Mouse (Mus musculus) bone marrow, adult 2 months (tissue): Measurements from ENCODE around the gene Spag6l. TPM values are rescaled to one million over a fixed set of nuclear protein-coding genes. Genes with fewer than 3 reads are reported as not detected.

Experiments used
- H3K27ac ChIP-seq: fragments of 200-500 bp; 2 replicates; pipeline ENCODE4 v1.5.1; 2012; ENCODE audit warnings: low read depth, mild to moderate bottlenecking, control low read depth, inconsistent platforms, low read length; ENCODE audit not compliant: control insufficient read depth, poor library complexity, insufficient read depth
- H3K4me1 ChIP-seq: fragments of 200-500 bp; 2 replicates; pipeline ENCODE4 v1.6.1; 2011; ENCODE audit warnings: low read length; ENCODE audit not compliant: control insufficient read depth, insufficient read depth
- H3K4me3 ChIP-seq: fragments of 200-500 bp; replicated peaks from 2 replicates; pipeline ENCODE3; 2011; ENCODE audit warnings: mild to moderate bottlenecking, low read depth, low read length, control low read depth; ENCODE audit not compliant: control insufficient read depth
- CTCF ChIP-seq: fragments of 200-500 bp; IDR thresholded peaks from 2 replicates; pipeline ENCODE4 v1.5.1; 2011; ENCODE audit warnings: low read length, control low read depth; ENCODE audit not compliant: control insufficient read depth, insufficient read depth
- POLR2A ChIP-seq: fragments of 200-500 bp; IDR thresholded peaks from 2 replicates; pipeline ENCODE4 v1.6.1; 2011; ENCODE audit warnings: low read depth, mild to moderate bottlenecking, control low read depth, low read length, borderline replicate concordance; ENCODE audit not compliant: control insufficient read depth
- WGBS: fragments of 180-500 bp; shearing (Covaris S2); methylation state at CpG from one replicate; pipeline ENCODE4 v1.1.7; 2018; 5-methylcytosine and 5-hydroxymethylcytosine counted together
- polyA plus RNA-seq: library from polyadenylated mRNA; stranded (reverse); fragments of >200 nt; gene quantifications from 2 replicates; pipeline ENCODE4 v1.2.4, GENCODE M21; 2011; ENCODE audit warnings: low replicate concordance; ENCODE audit not compliant: missing spikeins, insufficient read depth, insufficient read length

The Spag6l gene
- polyA plus RNA-seq, 1 experiment: not detected

GRCm38 (mm10) chr16:16825476-16825875 lies 3.8 kb downstream of the Spag6l start:
- TF ChIP-seq CTCF: no peak
- no peak for TF ChIP-seq POLR2A
- H3K27ac ChIP-seq: no peak overlapping the region
- 66% methylated on average over 5 of the region's 5 CpGs for WGBS
- no peak overlapping the region for H3K4me3 ChIP-seq
- H3K4me1 ChIP-seq: no peaks in the 10 kb centered on the region; the same call in 1 of the 2 replicates

GRCm38 (mm10) chr16:16806325-16806724 lies 22.9 kb downstream of the Spag6l start:
- TF ChIP-seq POLR2A (no peak), CTCF (no peak)
- WGBS: 66% methylated on average over 2 of the region's 2 CpGs
- Histone ChIP-seq H3K4me1 (no peaks in the 10 kb centered on the region), H3K4me3 (no peak overlapping the region), H3K27ac (no peak overlapping the region)

Other genes with a start within 250 kb of the Spag6l start
- 5.0 and 11.9 TPM in 2 replicates for gene Fgd4, start 228.9 kb downstream of the Spag6l start, polyA plus RNA-seq
- not detected in 2 replicates for gene Olfr19, start 153.1 kb downstream of the Spag6l start, polyA plus RNA-seq
- gene Igll1, start 34.5 kb upstream of the Spag6l start, polyA plus RNA-seq: 6.4 and 9.2 TPM in 2 replicates
- 24.8 and 65.0 TPM in 2 replicates for gene Top3b, start 41.3 kb upstream of the Spag6l start, polyA plus RNA-seq
- gene Vpreb1, start 41.4 kb upstream of the Spag6l start, polyA plus RNA-seq: 16.3 and 26.8 TPM in 2 replicates
- gene Ppm1f, start 67.0 kb upstream of the Spag6l start, polyA plus RNA-seq: 3.8 and 4.6 TPM in 2 replicates
- 65.8 and 76.8 TPM in 2 replicates for gene Mapk1, start 153.9 kb upstream of the Spag6l start, polyA plus RNA-seq
- 1.4 TPM in 1 of 2 replicates, not detected in the other for gene Ypel1, start 240.2 kb upstream of the Spag6l start, polyA plus RNA-seq